Comparison of ENCODE assay signal across 8 mouse cellular contexts in the genomic region with DNA sequence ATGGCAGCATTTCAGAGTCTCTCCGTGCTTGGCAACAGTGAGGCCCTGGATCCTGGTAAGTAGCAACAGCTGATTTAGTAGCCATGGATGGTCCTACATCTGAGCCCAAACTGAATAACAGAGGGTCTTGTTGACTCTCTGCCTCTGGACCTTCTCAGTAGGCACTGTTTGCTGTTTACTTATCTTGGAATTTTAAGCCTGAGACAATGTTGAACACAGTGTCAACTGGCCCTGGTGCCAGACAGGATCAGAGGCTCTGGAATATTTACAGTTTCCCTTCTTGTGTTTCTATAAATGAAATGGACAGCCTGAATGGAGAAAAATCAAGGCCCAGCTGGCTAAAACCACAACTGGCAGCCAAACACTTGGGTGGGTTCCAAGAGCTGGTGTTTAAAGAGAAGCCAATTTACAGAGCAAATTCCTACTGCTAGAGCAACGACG. TPM values are rescaled to one million over a fixed set of nuclear protein-coding genes. Genes with fewer than 3 reads are reported as not detected.
DNase-seq lines count a peak whose midpoint lies in the region; ATAC-seq lines count a peak whose summit lies in the region.
"Had no signal": no experiment of that assay in that cellular context is flagged by ENCODE, and none has a peak within 500 bp of the region (broad histone marks: within the 10 kb centered on the region; RNA-seq: fewer than 3 reads in every experiment).

No protein-coding gene starts in this region.

- ATAC-seq in hindbrain, embryonic 14.5 days (ENCODE audit: low FRiP score): peak; percentile 70; the same call in 1 of the 2 replicates
- no peak for ATAC-seq in hindbrain, embryonic 11.5 days (ENCODE audit: low FRiP score)
- ATAC-seq in embryonic facial prominence, embryonic 14.5 days (ENCODE audit: low read depth): peak; percentile 16; the same call in 1 of the 2 replicates
- ATAC-seq in midbrain, embryonic 15.5 days (replicated peaks): peak; percentile 15; the same call in 1 of the 2 replicates

- DNase-seq in hindbrain, embryonic 14.5 days (ENCODE audit: low spot score): peak; percentile 72
- DNase-seq in hindbrain, embryonic 11.5 days (ENCODE audit: low spot score): no peak
- peak; percentile 19 for DNase-seq in adrenal gland, postnatal 25 days
- DNase-seq in embryonic facial prominence, embryonic 14.5 days (ENCODE audit: low spot score): peak; percentile 85
- no peak for DNase-seq in embryo, embryonic 9.5 days (ENCODE audit: extremely low spot score)
- no peak for DNase-seq in gastrocnemius, adult 8-10 months (ENCODE audit: low spot score in 2 of 2)

- no peak overlapping the region for H3K9ac ChIP-seq in hindbrain, embryonic 14.5 days
- H3K9ac ChIP-seq in hindbrain, embryonic 11.5 days (ENCODE audit: low read depth, low read length): no peak overlapping the region
- H3K9ac ChIP-seq in embryonic facial prominence, embryonic 14.5 days (ENCODE audit: low read depth, low read length): no peak overlapping the region
- H3K9ac ChIP-seq in midbrain, embryonic 15.5 days: no peak overlapping the region
- H3K9ac ChIP-seq: liver, embryonic 14.5 days had no signal

- peak overlapping the region; percentile 34 for H3K4me2 ChIP-seq in hindbrain, embryonic 14.5 days (replicated peaks)
- no peak overlapping the region for H3K4me2 ChIP-seq in hindbrain, embryonic 11.5 days (replicated peaks; ENCODE audit: low read depth, low read length)
- peak overlapping the region; percentile 33 for H3K4me2 ChIP-seq in embryonic facial prominence, embryonic 14.5 days (ENCODE audit: low read depth, low read length)
- H3K4me2 ChIP-seq in midbrain, embryonic 15.5 days: peak overlapping the region; percentile 28

- no peaks in the 10 kb centered on the region for H3K9me3 ChIP-seq in hindbrain, embryonic 14.5 days (ENCODE audit: control insufficient read depth, low read length)
- H3K9me3 ChIP-seq in hindbrain, embryonic 11.5 days (ENCODE audit: control insufficient read depth, low read length): no peaks in the 10 kb centered on the region
- no peaks in the 10 kb centered on the region for H3K9me3 ChIP-seq in embryonic facial prominence, embryonic 14.5 days (ENCODE audit: control insufficient read depth, low read length)
- no peaks in the 10 kb centered on the region for H3K9me3 ChIP-seq in midbrain, embryonic 15.5 days

- no peaks in the 10 kb centered on the region for H3K36me3 ChIP-seq in hindbrain, embryonic 14.5 days (replicated peaks; ENCODE audit: control insufficient read depth, insufficient read depth)
- no peaks in the 10 kb centered on the region for H3K36me3 ChIP-seq in hindbrain, embryonic 11.5 days (ENCODE audit: control insufficient read depth, insufficient read depth, low read length)
- H3K36me3 ChIP-seq in embryonic facial prominence, embryonic 14.5 days (ENCODE audit: control insufficient read depth, insufficient read depth, low read length): no peaks in the 10 kb centered on the region
- no peaks in the 10 kb centered on the region for H3K36me3 ChIP-seq in midbrain, embryonic 15.5 days (replicated peaks)

- WGBS in hindbrain, embryonic 14.5 days: 48% methylated on average over 3 of the region's 3 CpGs
- WGBS in hindbrain, embryonic 11.5 days: 74% methylated on average over 3 of the region's 3 CpGs
- WGBS in embryonic facial prominence, embryonic 14.5 days: 30% methylated on average over 3 of the region's 3 CpGs
- 51% methylated on average over 3 of the region's 3 CpGs for WGBS in midbrain, embryonic 15.5 days

- H3K27me3 ChIP-seq in hindbrain, embryonic 14.5 days (ENCODE audit: control insufficient read depth, insufficient read depth, low read length): peaks cover 7% of the 10 kb centered on the region
- peaks cover 14% of the 10 kb centered on the region for H3K27me3 ChIP-seq in hindbrain, embryonic 11.5 days (ENCODE audit: control insufficient read depth, insufficient read depth, low read length)
- peaks cover 15% of the 10 kb centered on the region for H3K27me3 ChIP-seq in embryonic facial prominence, embryonic 14.5 days (replicated peaks; ENCODE audit: control insufficient read depth, insufficient read depth, low read length)
- no peaks in the 10 kb centered on the region for H3K27me3 ChIP-seq in midbrain, embryonic 15.5 days (replicated peaks)

- peak overlapping the region; percentile 13 for H3K4me3 ChIP-seq in hindbrain, embryonic 14.5 days (replicated peaks; ENCODE audit: low read length)
- no peak overlapping the region for H3K4me3 ChIP-seq in hindbrain, embryonic 11.5 days (ENCODE audit: low read depth, low read length)
- no peak overlapping the region for H3K4me3 ChIP-seq in embryonic facial prominence, embryonic 14.5 days (ENCODE audit: low read depth, low read length)
- peak overlapping the region; percentile 8; the same call in 1 of the 2 replicates for H3K4me3 ChIP-seq in midbrain, embryonic 15.5 days

- no peak overlapping the region for H3K27ac ChIP-seq in hindbrain, embryonic 14.5 days
- no peak overlapping the region for H3K27ac ChIP-seq in hindbrain, embryonic 11.5 days (ENCODE audit: low read depth, low read length)
- no peak overlapping the region for H3K27ac ChIP-seq in embryonic facial prominence, embryonic 14.5 days (replicated peaks; ENCODE audit: low read depth, low read length)
- no peak overlapping the region for H3K27ac ChIP-seq in midbrain, embryonic 15.5 days
- H3K27ac ChIP-seq: liver, embryonic 14.5 days had no signal

- peaks cover 10% of the 10 kb centered on the region; the same call in 1 of the 2 replicates for H3K4me1 ChIP-seq in hindbrain, embryonic 14.5 days (replicated peaks; ENCODE audit: control insufficient read depth, insufficient read depth, low read length)
- peaks cover 5% of the 10 kb centered on the region; the same call in 1 of the 2 replicates for H3K4me1 ChIP-seq in hindbrain, embryonic 11.5 days (replicated peaks; ENCODE audit: control insufficient read depth, insufficient read depth, low read length)
- peaks cover 13% of the 10 kb centered on the region; the same call in 1 of the 2 replicates for H3K4me1 ChIP-seq in embryonic facial prominence, embryonic 14.5 days (ENCODE audit: control insufficient read depth, insufficient read depth, low read length)
- peaks cover 10% of the 10 kb centered on the region for H3K4me1 ChIP-seq in midbrain, embryonic 15.5 days

RNA-seq across cellular contexts. Expression of a gene that starts 3.7 kb away (rescaled TPM):
- polyA plus RNA-seq in hindbrain, embryonic 14.5 days (2014; fragmentation: Nextera tagmentation; extraction: Ambion mirVana): 4.7 and 5.3 TPM in 2 replicates
- 2.0 and 2.7 TPM in 2 replicates for polyA plus RNA-seq in hindbrain, embryonic 11.5 days (2014; fragmentation: Nextera tagmentation; extraction: Ambion mirVana)
- total RNA-seq in adrenal gland, postnatal 25 days (2021): 0.24 and 0.46 TPM in 2 replicates
- polyA plus RNA-seq in embryonic facial prominence, embryonic 14.5 days (2014; fragmentation: Nextera tagmentation; extraction: Ambion mirVana): 3.7 and 4.0 TPM in 2 replicates
- polyA plus RNA-seq in midbrain, embryonic 15.5 days (2015; fragmentation: Nextera tagmentation; extraction: Ambion mirVana): 4.2 and 4.5 TPM in 2 replicates
- total RNA-seq in gastrocnemius, adult 8-10 months (2022): not detected

Comparison
In these comparisons a context has a peak if more than half of its experiments do, and no peak if none do; other contexts are left out.
1. DNase-seq: peak in hindbrain, embryonic 14.5 days (single experiment), adrenal gland, postnatal 25 days (single experiment) and embryonic facial prominence, embryonic 14.5 days (single experiment); none in hindbrain, embryonic 11.5 days (single experiment), embryo, embryonic 9.5 days (single experiment) and gastrocnemius, adult 8-10 months (0 of 2).
2. H3K4me3 ChIP-seq: peak in hindbrain, embryonic 14.5 days (single experiment) and midbrain, embryonic 15.5 days (single experiment); none in hindbrain, embryonic 11.5 days (single experiment) and embryonic facial prominence, embryonic 14.5 days (single experiment).